ENCODE assay signal across 11 mouse cellular contexts in the genomic region with DNA sequence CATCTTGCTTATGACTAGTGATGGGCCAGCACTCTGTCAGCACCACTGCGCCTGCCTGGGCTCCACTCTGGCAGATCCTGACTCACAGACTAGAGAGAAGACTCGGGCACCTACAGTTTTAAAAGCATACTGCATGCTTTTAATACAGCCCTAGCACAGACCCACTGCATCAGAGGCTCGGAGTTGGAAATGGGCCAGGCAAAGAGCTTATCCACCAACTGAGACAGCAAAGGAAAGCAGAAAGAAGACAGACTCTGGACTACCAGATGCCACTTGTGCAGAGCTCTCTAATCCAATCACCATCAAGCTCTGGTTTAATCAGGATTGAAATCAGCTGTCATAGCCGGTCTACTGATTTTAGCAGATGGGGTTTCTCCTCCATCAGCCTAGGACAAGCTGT. TPM values are rescaled to one million over a fixed set of nuclear protein-coding genes. Genes with fewer than 3 reads are reported as not detected.
A peak's percentile ranks its signal among the peaks of the same experiment; 100 is the strongest.
DNase-seq lines count a peak whose midpoint lies in the region; ATAC-seq and TF ChIP-seq lines count a peak whose summit lies in the region.
"Had no signal": no experiment of that assay in that cellular context is flagged by ENCODE, and none has a peak within 500 bp of the region (broad histone marks: within the 10 kb centered on the region; RNA-seq: fewer than 3 reads in every experiment).

No protein-coding gene starts in this region.

- H3K36me3 ChIP-seq in intestine, embryonic 14.5 days (ENCODE audit: control insufficient read depth, insufficient read depth, low read length) = peaks cover 98% of the 10 kb centered on the region
- H3K36me3 ChIP-seq in intestine, postnatal 0 days (ENCODE audit: control insufficient read depth, insufficient read depth) = peaks cover 98% of the 10 kb centered on the region

- H3K4me2 ChIP-seq in intestine, embryonic 14.5 days (ENCODE audit: low read length) = no peak overlapping the region
- H3K4me2 ChIP-seq in intestine, postnatal 0 days (replicated peaks; ENCODE audit: low read depth) = no peak overlapping the region
- H3K4me2 ChIP-seq: liver, embryonic 13.5 days had no signal

- H3K4me1 ChIP-seq in intestine, embryonic 14.5 days (replicated peaks; ENCODE audit: control insufficient read depth, insufficient read depth, low read length) = no peaks in the 10 kb centered on the region
- no peaks in the 10 kb centered on the region for H3K4me1 ChIP-seq in intestine, postnatal 0 days (replicated peaks; ENCODE audit: control insufficient read depth, insufficient read depth, low read length)

- no peak overlapping the region for H3K9ac ChIP-seq in intestine, embryonic 14.5 days (ENCODE audit: low read length)
- no peak overlapping the region for H3K9ac ChIP-seq in intestine, postnatal 0 days (ENCODE audit: low read depth, low read length)
- H3K9ac ChIP-seq: liver, embryonic 13.5 days had no signal

- H3K9me3 ChIP-seq in intestine, embryonic 14.5 days (ENCODE audit: control insufficient read depth, low read length) = no peaks in the 10 kb centered on the region
- no peaks in the 10 kb centered on the region for H3K9me3 ChIP-seq in intestine, postnatal 0 days (ENCODE audit: control insufficient read depth)
- H3K9me3 ChIP-seq: liver, embryonic 13.5 days had no signal

- DNase-seq in intestine, embryonic 14.5 days (ENCODE audit: low spot score) = no peak
- peak; percentile 36 for DNase-seq in brain, embryonic 18.5 days (ENCODE audit: low read depth, low spot score)
- peak; percentile 76 to 91 for DNase-seq in layer of hippocampus, adult 2 months (ENCODE audit: low spot score in 2 of 2)
- peak; percentile 77 for DNase-seq in retina, embryonic 14.5 days (ENCODE audit: low spot score)
- DNase-seq in urinary bladder, postnatal 10 days (ENCODE audit: low spot score) = no peak
- DNase-seq in c-Kit-positive CD71-positive TER-119-positive erythroid progenitor cells, embryonic 14.5 days (ENCODE audit: low spot score) = no peak
- DNase-seq in ovary, adult 18-20 months (ENCODE audit: low spot score) = no peak
- DNase-seq: liver, embryonic 13.5 days had no signal

- H3K27ac ChIP-seq in intestine, embryonic 14.5 days (ENCODE audit: low read depth) = no peak overlapping the region
- H3K27ac ChIP-seq in intestine, postnatal 0 days (ENCODE audit: low read depth, low read length) = no peak overlapping the region
- H3K27ac ChIP-seq in layer of hippocampus, adult 2 months = peak overlapping the region; percentile 80
- H3K27ac ChIP-seq: liver, embryonic 13.5 days had no signal

- 77% methylated on average over 4 of the region's 4 CpGs for WGBS in intestine, embryonic 14.5 days
- 78% methylated on average over 4 of the region's 4 CpGs for WGBS in intestine, postnatal 0 days

- ATAC-seq in intestine, embryonic 14.5 days (replicated peaks; ENCODE audit: low FRiP score, low TSS enrichment, low read depth) = 0 out of 2 replicates have a peak, but pooled peaks have one; percentile 23
- no peak for ATAC-seq in intestine, postnatal 0 days

- no peak overlapping the region for H3K4me3 ChIP-seq in intestine, embryonic 14.5 days (ENCODE audit: low read depth, low read length)
- H3K4me3 ChIP-seq in intestine, postnatal 0 days (ENCODE audit: low read depth, low read length) = no peak overlapping the region
- H3K4me3 ChIP-seq in layer of hippocampus, adult 2 months = no peak overlapping the region
- H3K4me3 ChIP-seq: liver, embryonic 13.5 days had no signal

- no peak for TF ChIP-seq CTCF in intestine, postnatal 0 days (IDR thresholded peaks at IDR 0.05; ENCODE audit: low read depth)
- TF ChIP-seq CTCF in layer of hippocampus, adult 2 months (conservative IDR thresholded peaks at IDR 0.05) = peak; percentile 61

- H3K27me3 ChIP-seq in intestine, embryonic 14.5 days (replicated peaks; ENCODE audit: control insufficient read depth, insufficient read depth, low read length) = no peaks in the 10 kb centered on the region
- H3K27me3 ChIP-seq in intestine, postnatal 0 days (replicated peaks; ENCODE audit: control insufficient read depth, insufficient read depth, low read length) = no peaks in the 10 kb centered on the region
- H3K27me3 ChIP-seq: liver, embryonic 13.5 days had no signal

RNA-seq across cellular contexts. Expression of gene Ddi2, which starts 17.9 kb away (rescaled TPM):
- 19.5 and 20.0 TPM in 2 replicates for polyA plus RNA-seq in intestine, embryonic 14.5 days (2014; fragmentation: Nextera tagmentation; extraction: Ambion mirVana)
- polyA plus RNA-seq in intestine, postnatal 0 days (2015; fragmentation: Nextera tagmentation; extraction: Ambion mirVana) = 15.9 and 16.7 TPM in 2 replicates
- 10 to 100 TPM; 42.8 to 50.1 TPM for total RNA-seq in layer of hippocampus, adult 2 months (2021)

RNA-seq across cellular contexts. Expression of gene Rsc1a1, which starts 19.9 kb away (rescaled TPM):
- 2.2 and 3.7 TPM in 2 replicates for polyA plus RNA-seq in intestine, embryonic 14.5 days (2014; fragmentation: Nextera tagmentation; extraction: Ambion mirVana)
- not detected in 2 replicates for polyA plus RNA-seq in intestine, postnatal 0 days (2015; fragmentation: Nextera tagmentation; extraction: Ambion mirVana)
- total RNA-seq in layer of hippocampus, adult 2 months (2021) = not detected
- polyA plus RNA-seq: heart, embryonic 16.5 days had no signal

RNA-seq across cellular contexts. Expression of gene Plekhm2, which starts 40.6 kb away (rescaled TPM):
- 3.2 and 3.7 TPM in 2 replicates for polyA plus RNA-seq in intestine, embryonic 14.5 days (2014; fragmentation: Nextera tagmentation; extraction: Ambion mirVana)
- 3.1 and 6.0 TPM in 2 replicates for polyA plus RNA-seq in intestine, postnatal 0 days (2015; fragmentation: Nextera tagmentation; extraction: Ambion mirVana)
- 10 to 100 TPM; 74.1 to 80.6 TPM for total RNA-seq in layer of hippocampus, adult 2 months (2021)

RNA-seq across cellular contexts. Expression of gene Agmat, which starts 41.1 kb away (rescaled TPM):
- polyA plus RNA-seq in intestine, embryonic 14.5 days (2014; fragmentation: Nextera tagmentation; extraction: Ambion mirVana) = 10.1 and 12.7 TPM in 2 replicates
- 106 and 109 TPM in 2 replicates for polyA plus RNA-seq in intestine, postnatal 0 days (2015; fragmentation: Nextera tagmentation; extraction: Ambion mirVana)
- total RNA-seq in layer of hippocampus, adult 2 months (2021) = not detected
- total RNA-seq: common myeloid progenitor, adult 5-6 weeks had no signal

Comparison
In these comparisons a context has a peak if more than half of its experiments do, and no peak if none do; other contexts are left out.
1. DNase-seq: peak in brain, embryonic 18.5 days (single experiment), layer of hippocampus, adult 2 months (2 of 2) and retina, embryonic 14.5 days (single experiment); none in intestine, embryonic 14.5 days (single experiment), urinary bladder, postnatal 10 days (single experiment), c-Kit-positive CD71-positive TER-119-positive erythroid progenitor cells, embryonic 14.5 days (single experiment) and ovary, adult 18-20 months (single experiment).